In genomic region chr1:30780293-30780692, GRCm38 (mm10) we compare ENCODE assay signal across 8 mouse cellular contexts.
DNase-seq lines count a peak whose midpoint lies in the region; ATAC-seq and TF ChIP-seq lines count a peak whose summit lies in the region.
"Had no signal": no experiment of that assay in that cellular context is flagged by ENCODE, and none has a peak within 500 bp of the region (broad histone marks: within the 10 kb centered on the region; RNA-seq: fewer than 3 reads in every experiment).

No protein-coding gene starts in this region.

- no peak for TF ChIP-seq POLR2A in lung, adult 2 months (IDR thresholded peaks at IDR 0.05; ENCODE audit: borderline replicate concordance, extremely low read depth, low read depth, low read length)

- ATAC-seq in activated CD4-positive, CD25-positive, alpha-beta regulatory T cell, adult 4 months = no peak

- DNase-seq in layer of hippocampus, adult 2 months (ENCODE audit: low spot score in 2 of 2) = no peak
- DNase-seq in layer of hippocampus, postnatal 36 days = no peak
- DNase-seq in MEL-GATA-1-ER (ENCODE audit: extremely low read depth, low read depth) = peak; percentile 41
- DNase-seq in c-Kit-positive CD71-positive TER-119-negative erythroid progenitor cells, embryonic 14.5 days (ENCODE audit: low read depth) = peak; percentile 21
- DNase-seq in lung, adult 2 months = peak; percentile 27
- DNase-seq in right cerebral cortex, postnatal 14 days = no peak

- H3K4me1 ChIP-seq in lung, adult 2 months (ENCODE audit: control insufficient read depth, insufficient read depth, low read length) = no peaks in the 10 kb centered on the region

- no peak overlapping the region for H3K4me3 ChIP-seq in layer of hippocampus, adult 2 months
- no peak overlapping the region for H3K4me3 ChIP-seq in lung, adult 2 months (replicated peaks; ENCODE audit: extremely low read depth, low read depth, low read length)
- H3K4me3 ChIP-seq: erythroblast, embryonic 14.5 days had no signal

- no peak overlapping the region for H3K27ac ChIP-seq in layer of hippocampus, adult 2 months

- peak; percentile 76 for TF ChIP-seq CTCF in layer of hippocampus, adult 2 months (conservative IDR thresholded peaks at IDR 0.05)
- TF ChIP-seq CTCF in lung, adult 2 months (IDR thresholded peaks at IDR 0.05; ENCODE audit: insufficient read depth, low read length) = no peak

- 39% methylated on average over 6 of the region's 6 CpGs for WGBS in lung, adult 2 months

Comparison
In these comparisons a context has a peak if more than half of its experiments do, and no peak if none do; other contexts are left out.
1. DNase-seq: peak in MEL-GATA-1-ER (single experiment), c-Kit-positive CD71-positive TER-119-negative erythroid progenitor cells, embryonic 14.5 days (single experiment) and lung, adult 2 months (single experiment); none in layer of hippocampus, adult 2 months (0 of 2), layer of hippocampus, postnatal 36 days (0 of 2) and right cerebral cortex, postnatal 14 days (single experiment).